Mouse (Mus musculus): ENCODE data around the gene Mpig6b.
"Not testable (repeated sequence)": the region's sequence is repeated elsewhere in the genome, so short reads cannot be mapped to it uniquely, and the experiment has no call there.

The Mpig6b gene

DNA sequence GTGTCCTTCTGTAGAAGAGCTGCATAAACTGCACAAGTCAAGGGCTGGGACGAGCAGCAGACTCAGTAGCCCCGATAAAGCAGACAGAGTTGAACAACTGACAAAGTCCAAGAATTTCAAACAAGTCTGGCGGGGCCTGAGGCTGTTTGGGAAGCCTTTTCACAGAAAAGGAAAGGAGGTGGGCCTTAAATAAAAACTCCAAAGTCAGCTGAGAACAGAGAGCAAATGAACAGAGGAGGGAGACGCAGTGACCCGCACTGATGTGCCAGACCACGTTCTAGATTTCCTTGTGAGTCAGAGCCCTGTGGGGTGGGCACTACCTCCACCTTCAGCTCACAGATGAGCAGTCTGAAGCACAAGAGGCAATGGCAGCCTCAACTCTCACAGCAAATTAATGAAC lies 31.1 kb downstream of the Mpig6b start:
- peak; percentile 73 for DNase-seq (ENCODE audit: low spot score)

DNA sequence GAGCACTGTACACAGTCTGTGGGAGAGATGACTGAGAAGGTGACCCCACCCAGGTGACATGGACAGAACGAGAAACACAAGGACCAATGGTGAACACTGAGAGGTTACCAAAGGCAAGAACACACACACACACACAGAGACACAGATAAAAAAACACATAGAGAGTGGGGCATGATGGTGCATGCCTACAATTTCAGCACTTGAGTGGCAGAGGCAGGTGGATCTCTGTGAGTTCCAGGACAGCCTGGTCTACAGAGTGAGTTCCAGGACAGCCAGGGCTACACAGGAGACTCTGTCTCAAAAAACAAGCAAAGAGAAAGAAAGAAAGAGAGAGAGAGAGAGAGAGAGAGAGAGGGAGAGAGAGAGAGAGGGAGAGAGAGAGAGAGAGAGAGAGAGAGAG lies 32.3 kb downstream of the Mpig6b start:
- DNase-seq (ENCODE audit: low spot score), result not testable (repeated sequence)

DNA sequence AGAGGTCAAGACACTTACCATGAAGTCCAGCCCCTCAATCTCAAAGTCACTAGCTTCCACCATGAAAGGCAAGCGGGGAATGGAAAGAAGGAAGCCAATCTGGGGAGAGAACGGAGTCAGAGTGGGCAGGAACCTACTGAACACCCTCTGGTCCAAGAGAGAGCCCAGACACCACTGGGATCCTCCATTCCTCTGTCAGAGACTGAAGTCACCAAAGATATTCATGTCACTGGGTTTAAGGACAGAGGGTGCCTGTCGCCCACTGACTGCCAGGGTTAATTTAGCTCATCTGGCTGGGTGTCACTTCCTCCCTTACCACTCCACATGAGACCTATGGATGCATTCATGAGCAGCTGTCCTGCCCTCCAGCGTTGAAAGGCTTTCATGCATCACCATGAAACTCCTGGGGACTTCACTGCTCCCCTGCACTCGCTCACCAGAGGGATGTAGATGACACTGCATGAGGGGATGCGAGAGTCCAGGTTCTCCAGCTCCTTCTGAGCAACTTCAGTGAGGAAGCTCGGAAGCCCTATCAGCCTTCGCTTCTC lies 33.6 kb downstream of the Mpig6b start:
- DNase-seq (ENCODE audit: low spot score), result no peak

DNA sequence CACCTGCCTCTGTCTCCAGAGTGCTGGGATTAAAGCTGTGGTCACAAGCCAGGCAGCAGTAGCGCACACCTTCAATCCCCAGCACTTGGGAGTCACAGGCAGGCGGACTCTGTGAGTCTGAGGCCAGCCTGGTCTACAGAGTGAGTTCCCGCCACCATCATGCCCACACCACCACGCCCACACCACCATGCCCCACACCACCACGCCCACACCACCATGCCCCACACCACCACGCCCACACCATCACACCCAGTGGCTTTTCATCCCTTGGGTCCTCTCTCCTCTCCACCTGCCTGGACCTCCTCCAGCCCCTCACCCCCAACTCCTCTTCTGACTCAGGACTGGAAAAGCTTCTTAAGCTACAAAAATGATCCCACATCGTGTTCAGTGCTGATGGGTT lies 34.1 kb downstream of the Mpig6b start:
- no peak for DNase-seq (ENCODE audit: low spot score)

DNA sequence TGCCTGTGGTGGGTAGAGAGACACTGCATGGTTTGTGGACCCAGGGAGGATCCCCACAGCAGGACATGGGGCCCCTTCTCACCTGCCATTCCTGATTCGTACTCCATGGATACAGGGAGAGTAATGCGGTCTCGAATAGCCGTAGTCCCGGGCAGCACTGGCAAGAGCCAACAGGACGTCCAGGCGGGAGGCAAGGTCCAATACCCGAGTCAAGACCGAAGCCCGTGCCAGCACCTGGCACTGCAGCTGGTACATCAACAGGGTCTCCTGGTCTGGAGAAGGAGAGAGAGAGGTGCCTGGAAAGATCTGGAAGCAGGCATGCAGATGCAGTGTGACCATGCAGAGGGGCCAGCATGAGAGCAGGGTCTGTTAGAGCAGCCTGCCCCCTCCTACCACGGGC lies 34.7 kb downstream of the Mpig6b start:
- no peak for DNase-seq (ENCODE audit: low spot score)

DNA sequence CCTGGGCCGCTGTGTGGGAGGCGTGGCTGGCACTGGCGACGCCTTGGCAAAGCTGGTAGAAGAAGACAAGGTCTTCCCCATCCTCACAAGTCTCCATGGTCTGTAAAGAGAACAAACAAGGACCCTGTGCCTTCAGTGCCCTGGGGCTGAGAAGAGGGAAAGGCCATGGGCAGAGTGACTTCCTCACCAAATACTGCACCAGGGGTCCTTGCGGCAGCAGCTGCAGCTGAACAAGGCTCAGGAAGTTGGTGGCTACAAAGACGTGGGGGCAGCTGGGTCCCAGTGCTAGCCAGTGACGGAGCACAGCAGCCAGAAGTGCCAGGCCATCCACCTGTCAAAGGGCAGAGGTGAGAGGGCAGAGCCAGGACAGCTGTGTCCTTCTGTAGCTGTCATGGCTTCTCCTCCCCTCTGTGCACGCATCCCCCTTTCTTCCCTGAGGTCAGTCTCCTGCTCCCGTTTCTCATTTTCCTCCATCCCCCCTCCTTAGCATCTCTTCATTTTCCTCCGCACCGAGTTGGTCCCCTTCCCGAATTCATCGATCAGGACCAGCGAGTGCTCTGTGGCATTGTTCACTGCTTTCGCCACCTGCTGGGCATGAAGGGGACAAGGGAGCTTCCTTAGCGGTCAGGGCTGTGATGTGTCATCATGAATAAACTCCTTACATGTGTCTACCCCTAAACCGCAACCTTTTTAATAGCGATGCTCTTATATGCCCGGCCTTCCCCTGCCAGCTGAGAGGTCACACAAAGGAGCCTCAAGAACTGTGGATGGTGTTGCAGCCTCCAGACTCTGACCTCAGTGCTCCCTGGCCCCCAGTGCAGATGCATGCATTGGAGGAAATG lies 36.1 kb downstream of the Mpig6b start:
- no peak for DNase-seq (ENCODE audit: low spot score)

DNA sequence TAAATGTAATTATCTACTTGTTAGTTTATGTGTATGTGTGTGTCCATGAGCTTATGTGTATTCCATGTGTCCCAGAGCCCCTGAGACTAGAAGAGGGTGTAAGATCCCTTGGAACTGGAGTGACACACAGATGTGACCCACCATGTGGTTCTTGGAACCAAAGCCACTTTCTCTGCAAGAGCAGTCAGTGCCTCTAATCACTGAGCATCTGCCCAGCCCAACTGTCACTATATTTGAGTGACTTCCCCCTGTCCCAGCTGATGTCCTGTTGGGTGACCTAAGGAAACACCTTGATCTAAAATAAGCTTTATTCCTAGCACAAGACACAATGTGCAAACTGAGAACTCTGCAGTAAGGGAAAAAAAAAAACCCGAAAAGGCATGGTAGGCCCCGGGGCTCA lies 37.7 kb downstream of the Mpig6b start:
- no peak for DNase-seq (ENCODE audit: low spot score)

DNA sequence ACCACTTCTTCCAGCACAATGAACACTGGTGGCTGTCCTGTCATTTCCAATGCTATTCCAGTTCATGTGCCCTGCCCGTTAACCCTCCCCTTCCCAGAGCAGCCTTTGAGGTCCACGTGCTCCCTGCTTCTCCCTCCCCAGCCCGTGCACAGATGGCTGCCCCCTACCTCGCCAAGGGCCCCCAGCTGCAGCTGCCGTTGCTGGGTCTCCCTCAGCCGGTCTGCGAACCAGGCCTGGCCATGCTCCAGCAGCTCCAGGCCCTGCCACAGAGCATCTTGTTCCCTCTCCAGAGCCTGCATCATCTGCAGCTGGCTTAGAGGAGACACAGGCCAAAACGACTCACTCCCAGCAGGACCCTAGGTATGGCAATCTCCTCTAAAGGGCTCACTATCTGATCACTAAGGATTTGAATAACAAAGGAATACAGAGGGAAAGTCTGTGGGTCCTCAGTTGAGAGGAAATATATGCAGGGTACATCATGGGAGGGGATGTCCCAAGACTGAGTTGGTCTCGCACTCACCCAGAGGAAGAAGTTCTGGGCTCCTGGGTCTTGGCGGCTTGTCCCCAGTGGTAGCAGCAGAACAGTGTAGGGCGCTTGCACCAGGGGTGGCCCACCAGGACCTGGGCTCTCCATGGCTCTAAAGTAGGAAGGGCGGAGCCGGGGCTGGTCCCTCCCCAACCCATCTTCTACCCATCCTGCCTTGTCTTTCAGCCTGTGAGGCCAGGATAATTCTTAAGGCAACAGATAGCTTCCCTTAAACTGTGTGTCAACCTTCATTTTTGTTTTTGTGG lies 38.5 kb downstream of the Mpig6b start, which contains the start of gene Sapcd1:
Sapcd1 (minus strand) TSS at position 740 of the 792 bp plus-strand sequence.
- DNase-seq (ENCODE audit: low spot score), result no peak

DNA sequence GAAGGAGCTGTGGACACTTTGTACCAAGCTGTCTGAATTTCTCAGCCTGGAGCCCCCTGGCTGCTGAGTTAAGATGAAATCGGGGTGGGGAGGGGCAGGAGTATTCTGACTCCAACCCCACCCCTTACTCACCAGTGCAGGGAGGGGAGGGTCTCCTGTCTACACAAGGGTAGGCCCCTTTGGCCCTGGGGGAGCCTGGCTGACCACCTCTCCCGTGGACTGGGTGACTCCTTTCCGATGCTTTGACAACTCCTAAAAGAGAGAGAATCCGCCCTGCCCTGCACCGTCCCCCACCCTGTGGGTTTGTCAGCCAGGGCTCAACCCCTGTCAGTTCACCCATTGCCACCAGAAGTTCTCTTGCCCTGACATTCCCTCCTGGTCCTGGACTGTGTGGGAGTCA lies 39.8 kb downstream of the Mpig6b start:
- DNase-seq (ENCODE audit: low spot score), result no peak

DNA sequence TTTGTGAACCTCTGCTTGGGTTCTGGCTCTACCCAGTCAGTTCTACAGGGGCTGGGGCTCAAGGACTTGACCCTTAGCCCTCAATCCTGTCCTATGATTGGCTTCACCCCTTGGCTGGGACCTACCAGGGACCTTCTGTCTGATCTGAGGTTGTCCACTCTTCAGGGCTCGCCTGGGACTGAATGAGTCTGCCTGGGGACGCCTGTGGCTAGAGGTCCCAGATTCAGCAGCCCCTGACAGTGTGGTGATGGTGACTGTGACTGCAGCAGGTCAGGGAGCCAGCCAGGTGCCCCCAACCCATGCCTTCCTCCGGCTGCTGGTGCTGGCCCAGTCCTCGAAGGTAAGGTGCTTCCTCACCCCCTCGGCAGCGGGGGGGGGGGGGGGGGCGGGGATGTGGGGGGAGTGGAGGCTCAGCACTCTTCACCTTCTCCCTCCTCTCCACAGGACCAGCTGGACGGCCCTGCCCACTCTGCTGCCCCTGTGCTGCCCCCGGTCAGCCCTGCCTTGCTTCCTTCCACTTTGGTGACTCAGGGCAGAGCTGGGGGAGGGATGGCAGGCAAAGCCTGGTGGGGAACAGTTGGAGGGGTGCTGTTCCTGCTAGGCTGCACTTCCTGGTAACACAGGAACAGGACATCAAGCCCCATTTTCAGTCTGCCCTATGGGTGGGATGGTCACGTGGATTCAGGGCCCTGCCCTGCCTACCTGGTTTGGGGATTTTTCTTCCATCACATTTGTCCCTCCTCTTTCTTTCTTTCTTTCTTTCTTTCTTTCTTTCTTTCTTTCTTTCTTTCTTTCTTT lies 41.1 kb downstream of the Mpig6b start:
- DNase-seq (ENCODE audit: low spot score), result no peak

DNA sequence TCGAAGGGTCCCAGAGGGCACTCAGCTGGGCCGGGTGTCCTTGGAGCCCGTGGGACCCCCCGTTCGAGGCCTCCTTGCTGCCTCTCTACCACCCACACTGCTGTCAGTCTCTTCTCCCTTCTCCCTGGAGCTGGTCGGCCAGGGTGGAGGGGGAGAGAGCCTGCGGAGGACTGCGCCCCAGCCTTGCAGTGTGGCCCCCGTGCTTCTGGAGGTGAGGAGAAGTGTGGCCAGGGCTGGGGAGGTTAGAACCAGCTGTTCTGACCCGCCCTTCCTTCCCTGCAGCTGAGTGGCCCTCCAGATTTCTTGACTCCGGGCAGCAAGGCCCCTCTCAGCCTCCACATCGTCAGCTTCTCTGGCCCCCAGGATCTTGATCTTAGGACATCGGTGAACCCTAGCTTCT lies 41.7 kb downstream of the Mpig6b start:
- no peak for DNase-seq (ENCODE audit: low spot score)

DNA sequence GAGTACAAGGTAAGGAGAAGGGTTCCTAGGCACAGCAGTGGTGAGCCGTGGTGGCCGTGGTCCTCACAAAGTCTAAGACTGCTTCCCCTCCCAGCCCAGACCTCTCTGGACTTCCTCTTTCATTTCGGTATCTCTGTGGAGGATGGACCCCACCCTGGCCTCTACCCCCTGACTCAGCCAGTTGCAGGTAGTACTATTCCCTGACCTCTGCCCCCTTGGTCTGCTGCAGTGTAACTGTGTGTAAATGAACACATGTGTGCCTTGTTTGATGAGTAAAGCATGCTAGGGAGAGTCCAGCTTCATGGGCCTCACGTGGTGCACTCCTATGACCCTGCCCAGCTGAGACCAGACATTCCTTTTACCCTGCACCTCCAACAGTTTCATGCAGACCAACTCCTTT lies 42.2 kb downstream of the Mpig6b start:
- peak; percentile 81 for DNase-seq (ENCODE audit: low spot score)

DNA sequence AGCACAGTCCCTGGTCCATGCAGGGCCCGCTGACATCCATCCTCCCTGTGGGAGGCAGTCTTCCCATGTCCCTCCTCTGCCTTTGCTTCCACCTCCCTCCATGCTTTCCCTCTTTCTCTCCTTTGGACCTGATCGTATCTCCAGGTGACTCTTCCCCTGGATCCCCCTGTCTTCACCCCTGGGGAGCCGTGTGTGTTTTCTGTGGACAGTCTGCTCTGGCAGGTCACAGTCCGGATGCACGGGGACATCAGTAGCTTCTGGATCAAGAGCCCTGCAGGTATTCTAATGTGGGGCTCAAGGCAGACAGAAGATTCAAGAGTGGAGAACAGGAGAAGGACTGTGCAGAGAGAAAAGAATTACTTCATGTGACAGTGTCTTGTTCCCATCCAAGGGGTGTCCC lies 42.8 kb downstream of the Mpig6b start:
- DNase-seq (ENCODE audit: low spot score), result no peak

DNA sequence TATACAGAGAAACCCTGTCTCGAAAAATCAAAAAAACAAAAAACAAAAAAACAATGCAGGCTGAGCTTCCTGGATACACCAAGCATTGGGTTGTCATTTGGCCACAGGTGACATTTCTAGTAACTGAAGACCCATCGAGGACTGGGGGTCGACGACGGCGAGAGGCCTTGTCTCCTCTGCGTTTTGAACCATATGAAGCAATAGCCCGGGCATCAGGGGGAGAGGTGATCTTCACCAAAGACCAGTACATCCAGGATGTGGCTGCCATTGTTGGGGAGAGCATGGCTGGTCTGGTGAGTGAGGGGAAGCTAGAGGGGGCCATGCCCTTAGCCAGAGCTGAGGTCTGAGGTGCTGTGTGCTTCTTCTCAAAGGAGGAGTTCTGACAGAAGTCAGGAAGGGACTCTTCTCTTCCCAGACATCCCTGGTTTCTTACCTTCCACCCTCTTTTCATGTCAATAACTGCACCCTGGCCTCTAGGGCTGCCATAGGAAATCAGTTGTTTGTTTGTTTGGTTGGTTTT lies 43.4 kb downstream of the Mpig6b start:
- no peak for DNase-seq (ENCODE audit: low spot score)

DNA sequence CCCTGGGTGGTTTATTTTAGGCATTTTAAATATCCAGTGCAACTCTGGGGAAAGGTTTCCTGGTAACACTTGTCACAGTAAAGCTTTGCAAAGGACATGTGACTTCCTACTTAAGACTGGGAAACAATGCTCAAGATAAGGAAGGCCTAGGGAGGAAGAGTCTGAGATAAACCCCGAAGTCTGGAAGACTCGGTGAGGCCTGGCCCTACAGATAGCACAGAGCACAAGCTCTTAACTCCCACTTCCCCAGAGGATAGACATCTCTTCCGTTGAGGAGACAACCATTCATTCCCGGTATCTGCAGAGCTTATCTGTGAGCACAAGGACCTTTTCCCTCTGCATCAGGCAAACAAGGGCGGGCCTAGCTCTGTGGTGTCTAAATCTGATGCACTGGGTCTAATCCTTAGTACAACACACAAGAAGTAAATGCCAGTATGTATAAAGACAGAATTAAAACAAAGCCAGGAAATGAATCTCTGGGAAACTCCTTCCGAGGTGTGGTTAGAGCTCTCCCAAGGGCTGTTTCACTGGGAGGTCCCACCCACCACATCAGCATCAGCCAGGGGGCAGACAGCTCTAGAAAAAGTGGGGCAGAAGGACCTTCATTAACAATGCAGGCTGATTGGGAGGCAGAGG lies 44.0 kb downstream of the Mpig6b start:
- DNase-seq (ENCODE audit: low spot score), result peak; percentile 68

DNA sequence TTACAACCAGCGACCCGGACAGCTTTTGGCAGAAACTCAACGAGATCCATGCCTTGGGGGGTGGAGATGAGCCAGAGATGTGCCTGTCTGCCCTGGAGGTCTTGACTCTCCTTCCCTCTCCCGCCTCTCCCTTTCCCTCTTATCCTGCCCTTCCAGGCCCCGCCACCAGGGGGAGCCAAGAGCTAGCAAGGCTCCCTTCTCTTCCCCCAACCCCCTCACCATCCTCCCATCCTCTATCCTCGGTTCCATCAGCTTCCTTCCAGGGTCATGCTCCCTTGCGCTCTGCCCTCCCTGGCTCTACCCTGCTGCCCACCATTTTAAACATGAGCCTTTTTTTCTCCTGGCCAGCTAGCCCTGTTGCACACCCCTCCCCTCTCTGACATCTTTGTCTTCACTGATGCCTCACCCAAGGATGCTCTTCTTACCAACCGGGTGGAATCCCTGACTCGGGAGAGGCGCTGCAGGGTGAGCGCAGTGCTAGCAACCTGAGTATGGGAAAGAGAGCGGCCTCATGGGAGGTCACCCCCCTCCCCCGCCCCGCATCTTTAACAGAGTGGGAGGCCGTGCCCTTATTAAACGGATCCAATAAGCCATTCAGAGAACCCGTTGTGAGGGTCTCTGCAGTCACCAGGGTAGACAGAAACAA lies 44.7 kb downstream of the Mpig6b start:
- DNase-seq (ENCODE audit: low spot score), result peak; percentile 83

DNA sequence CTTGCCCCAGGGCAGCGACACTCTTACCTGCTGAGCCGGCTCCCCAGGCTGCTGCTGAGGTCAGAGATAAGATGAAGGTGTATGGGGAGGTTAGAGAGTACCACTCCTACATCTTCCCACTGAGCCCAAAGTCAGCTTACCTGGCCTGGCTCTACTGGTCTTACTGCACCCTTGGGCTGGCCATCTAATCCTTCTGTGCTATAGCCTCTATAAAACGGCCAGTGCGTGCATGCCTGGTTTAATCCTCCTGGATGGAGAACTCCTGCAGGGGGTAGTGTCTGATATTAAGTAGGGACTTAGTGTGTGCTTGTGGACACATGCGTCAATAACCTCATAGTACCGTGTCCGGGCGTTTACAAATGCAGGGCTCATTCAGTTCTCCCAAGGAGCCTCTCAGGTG lies 45.4 kb downstream of the Mpig6b start:
- DNase-seq (ENCODE audit: low spot score), result no peak

DNA sequence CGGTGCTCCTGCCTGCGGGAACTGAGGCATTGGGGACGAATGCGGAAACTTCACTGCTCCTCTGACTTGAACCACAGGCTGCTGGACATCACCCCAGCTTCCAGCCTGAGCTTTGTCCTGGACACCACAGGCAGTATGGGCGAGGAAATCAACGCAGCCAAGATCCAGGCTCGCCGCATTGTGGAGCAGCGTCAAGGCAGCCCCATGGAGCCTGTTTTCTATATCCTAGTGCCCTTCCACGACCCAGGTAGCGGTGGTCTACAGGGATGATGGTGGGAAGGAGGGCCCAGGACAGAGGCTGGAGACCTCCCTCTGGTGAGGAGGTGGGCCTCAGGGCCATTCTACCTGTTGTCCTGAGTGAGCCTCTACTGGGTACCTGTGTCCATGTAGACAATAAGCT lies 46.1 kb downstream of the Mpig6b start:
- DNase-seq (ENCODE audit: low spot score), result no peak

DNA sequence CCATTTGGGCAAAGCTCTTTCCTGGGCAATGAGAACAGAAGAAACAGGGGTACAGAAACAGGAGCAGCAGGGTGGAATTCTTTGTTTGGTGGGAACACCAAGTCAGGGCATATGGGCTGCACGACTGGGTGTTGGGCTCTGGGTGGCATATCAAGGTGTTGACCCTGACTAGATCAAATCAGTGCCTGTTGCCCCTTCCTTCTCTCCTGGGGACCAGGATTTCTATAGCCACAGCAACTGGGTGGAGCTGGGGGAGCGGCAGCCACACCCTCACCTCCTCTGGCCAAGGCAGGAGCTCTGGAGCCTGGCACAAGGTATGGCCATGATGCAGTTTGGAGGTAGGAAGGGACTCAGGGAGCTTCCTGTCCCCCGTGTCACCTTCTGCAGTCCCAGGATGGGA lies 47.8 kb downstream of the Mpig6b start:
- no peak for DNase-seq (ENCODE audit: low spot score)

DNA sequence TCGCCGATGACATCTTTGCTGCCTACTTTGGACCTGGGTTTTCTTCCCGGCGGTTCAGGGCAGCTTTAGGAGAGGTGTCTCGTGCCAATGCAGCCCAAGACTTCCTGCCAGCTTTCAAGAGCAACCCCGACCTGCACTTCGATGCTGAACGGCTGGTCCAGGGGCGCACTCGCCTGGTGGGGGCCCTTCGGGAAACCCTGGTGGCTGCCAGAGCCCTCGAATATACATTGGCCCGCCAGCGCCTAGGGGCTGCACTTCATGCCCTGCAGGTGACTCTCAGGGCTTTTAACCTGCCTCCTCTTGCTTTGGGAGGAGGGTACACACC lies 48.3 kb downstream of the Mpig6b start:
- no peak for DNase-seq (ENCODE audit: low spot score)

Data from yolk sac, embryonic 10.5 days (tissue).